Mouse (Mus musculus) liver, embryonic 14.5 days (tissue): ENCODE results near the gene Pak1ip1.

Experiments used
- CTCF ChIP-seq: IDR thresholded peaks from 2 replicates; pipeline ENCODE4 v1.5.1; 2016; ENCODE audit warnings: antibody characterized with exemption, low read depth, control low read depth
- EP300 ChIP-seq: IDR thresholded peaks from 2 replicates; pipeline ENCODE4 v1.6.1; 2016; ENCODE audit warnings: antibody characterized with exemption, low read depth

DNA sequence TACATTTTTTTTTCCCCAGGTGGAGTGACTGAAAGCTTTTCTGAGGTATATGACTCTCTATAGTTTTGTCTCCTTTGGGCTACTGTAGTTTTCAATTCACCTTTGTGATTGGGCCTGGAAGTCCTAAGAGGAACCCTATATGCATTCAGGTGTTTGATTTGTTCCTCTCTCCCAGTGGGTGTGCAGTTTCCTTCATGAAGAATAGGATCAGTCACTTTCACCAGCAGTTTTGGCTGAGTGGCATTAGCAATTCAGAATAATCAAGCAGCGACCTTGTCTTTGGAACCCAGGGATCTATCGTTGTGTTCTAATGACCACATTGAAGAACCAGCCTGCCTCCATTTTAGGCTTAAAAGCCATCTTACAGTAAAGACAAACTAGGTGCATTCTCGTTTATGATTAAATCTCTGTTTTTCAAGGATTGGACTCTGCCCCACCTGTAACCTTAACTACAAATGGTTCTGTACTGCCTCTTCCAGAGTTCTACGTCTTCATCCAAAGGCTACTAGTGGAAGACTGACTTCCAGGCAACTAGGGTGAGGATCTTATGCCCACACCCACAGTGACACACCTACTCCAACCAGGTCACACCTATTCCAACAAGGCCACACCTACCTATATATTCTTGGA is 30.9 kb upstream of the Pak1ip1 start:
- TF ChIP-seq EP300: no peak
- TF ChIP-seq CTCF: no peak
